8 mouse cellular contexts compared by ENCODE assay signal in genomic region chr4:62763990-62764389, GRCm38 (mm10).
DNase-seq lines count a peak whose midpoint lies in the region; ATAC-seq lines count a peak whose summit lies in the region.

No protein-coding gene starts in this region.

- no peak overlapping the region for H3K9ac ChIP-seq in hindbrain, embryonic 12.5 days
- no peak overlapping the region for H3K9ac ChIP-seq in lung, embryonic 16.5 days (ENCODE audit: low read length)

- ATAC-seq in hindbrain, embryonic 12.5 days (ENCODE audit: low FRiP score), result peak; percentile 86
- peak; percentile 85 for ATAC-seq in lung, embryonic 16.5 days (ENCODE audit: low read depth)

- no peaks in the 10 kb centered on the region for H3K27me3 ChIP-seq in hindbrain, embryonic 12.5 days
- H3K27me3 ChIP-seq in lung, embryonic 16.5 days (ENCODE audit: control insufficient read depth, insufficient read depth, low read depth, low read length), result no peaks in the 10 kb centered on the region

- 14% methylated on average over 5 of the region's 5 CpGs for WGBS in hindbrain, embryonic 12.5 days
- whole genome bisulfite sequencing in lung, embryonic 16.5 days, result 9% methylated on average over 5 of the region's 5 CpGs

- H3K4me3 ChIP-seq in hindbrain, embryonic 12.5 days, result no peak overlapping the region
- no peak overlapping the region for H3K4me3 ChIP-seq in lung, embryonic 16.5 days (ENCODE audit: low read length)

- DNase-seq in Muller cell, postnatal 12 days (ENCODE audit: inconsistent ontology term), result peak; percentile 70
- peak; percentile 84 for DNase-seq in cerebellum, adult 9-11 months
- peak; percentile 65 to 74 for DNase-seq in frontal cortex, postnatal 25 days (ENCODE audit: low spot score in 2 of 2)
- peak; percentile 80 for DNase-seq in layer of hippocampus, adult 9-11 months
- peak; percentile 82 for DNase-seq in ovary, postnatal 36 days (ENCODE audit: low spot score)
- peak; percentile 68 to 80 for DNase-seq in thymus, postnatal 10 days (ENCODE audit: low spot score in 2 of 2)

- no peak overlapping the region for H3K4me2 ChIP-seq in hindbrain, embryonic 12.5 days (replicated peaks)
- H3K4me2 ChIP-seq in lung, embryonic 16.5 days (ENCODE audit: low read depth, low read length), result no peak overlapping the region

- H3K27ac ChIP-seq in hindbrain, embryonic 12.5 days, result no peak overlapping the region
- H3K27ac ChIP-seq in lung, embryonic 16.5 days (ENCODE audit: low read length), result no peak overlapping the region

- H3K9me3 ChIP-seq in hindbrain, embryonic 12.5 days (replicated peaks), result no peaks in the 10 kb centered on the region
- H3K9me3 ChIP-seq in lung, embryonic 16.5 days (ENCODE audit: control insufficient read depth, low read length), result no peaks in the 10 kb centered on the region

- no peaks in the 10 kb centered on the region for H3K36me3 ChIP-seq in hindbrain, embryonic 12.5 days
- no peaks in the 10 kb centered on the region for H3K36me3 ChIP-seq in lung, embryonic 16.5 days (ENCODE audit: control insufficient read depth, insufficient read depth, low read length)

- peaks cover 17% of the 10 kb centered on the region for H3K4me1 ChIP-seq in hindbrain, embryonic 12.5 days
- peaks cover 10% of the 10 kb centered on the region for H3K4me1 ChIP-seq in lung, embryonic 16.5 days (replicated peaks; ENCODE audit: control insufficient read depth, insufficient read depth, low read length)
